Mouse (Mus musculus) forebrain, embryonic 10.5 days (tissue): ENCODE results near the gene Mapk8ip2. TPM values are rescaled to one million over a fixed set of nuclear protein-coding genes. Genes with fewer than 3 reads are reported as not detected.

Source experiments
- DNase-seq: peaks from one replicate; pipeline ENCODE4 v3.0.0-alpha.2; 2017; ENCODE audit warnings: low spot score; ENCODE audit errors: extremely low spot score
- H3K27ac ChIP-seq: fragments of 300-500 bp; sonication (generic); 2 replicates; pipeline ENCODE4 v1.5.1; 2016; ENCODE audit warnings: mild to moderate bottlenecking
- H3K27me3 ChIP-seq: fragments of 300-500 bp; sonication (generic); 2 replicates; pipeline ENCODE4 v1.6.1; 2016; ENCODE audit warnings: mild to moderate bottlenecking; ENCODE audit not compliant: poor library complexity, severe bottlenecking
- H3K36me3 ChIP-seq: fragments of 300-500 bp; sonication (generic); replicated peaks from 2 replicates; pipeline ENCODE4 v1.6.1; 2016; ENCODE audit warnings: mild to moderate bottlenecking, moderate library complexity
- H3K4me1 ChIP-seq: fragments of 300-500 bp; sonication (generic); 2 replicates; pipeline ENCODE4 v1.6.1; 2016
- H3K4me3 ChIP-seq: fragments of 300-500 bp; sonication (generic); 2 replicates; pipeline ENCODE4 v1.5.1; 2016; ENCODE audit warnings: mild to moderate bottlenecking, moderate library complexity
- H3K9me3 ChIP-seq: fragments of 300-500 bp; sonication (generic); 2 replicates; pipeline ENCODE4 v1.6.1; 2016; ENCODE audit warnings: mild to moderate bottlenecking, moderate library complexity
- WGBS: fragments of 180-500 bp; shearing (Covaris S2); methylation state at CpG from one replicate; pipeline ENCODE4 v1.1.7; 2016; 5-methylcytosine and 5-hydroxymethylcytosine counted together
- polyA plus RNA-seq: library from polyadenylated mRNA; unstranded; fragments of >200 nt; fragmentation: Nextera tagmentation; extraction: Ambion mirVana; gene quantifications from 2 replicates; pipeline ENCODE4 v1.2.1, GENCODE M21; 2016

Gene Mapk8ip2
- polyA plus RNA-seq, 1 experiment from 2014 or later, result 22.4 TPM

DNA sequence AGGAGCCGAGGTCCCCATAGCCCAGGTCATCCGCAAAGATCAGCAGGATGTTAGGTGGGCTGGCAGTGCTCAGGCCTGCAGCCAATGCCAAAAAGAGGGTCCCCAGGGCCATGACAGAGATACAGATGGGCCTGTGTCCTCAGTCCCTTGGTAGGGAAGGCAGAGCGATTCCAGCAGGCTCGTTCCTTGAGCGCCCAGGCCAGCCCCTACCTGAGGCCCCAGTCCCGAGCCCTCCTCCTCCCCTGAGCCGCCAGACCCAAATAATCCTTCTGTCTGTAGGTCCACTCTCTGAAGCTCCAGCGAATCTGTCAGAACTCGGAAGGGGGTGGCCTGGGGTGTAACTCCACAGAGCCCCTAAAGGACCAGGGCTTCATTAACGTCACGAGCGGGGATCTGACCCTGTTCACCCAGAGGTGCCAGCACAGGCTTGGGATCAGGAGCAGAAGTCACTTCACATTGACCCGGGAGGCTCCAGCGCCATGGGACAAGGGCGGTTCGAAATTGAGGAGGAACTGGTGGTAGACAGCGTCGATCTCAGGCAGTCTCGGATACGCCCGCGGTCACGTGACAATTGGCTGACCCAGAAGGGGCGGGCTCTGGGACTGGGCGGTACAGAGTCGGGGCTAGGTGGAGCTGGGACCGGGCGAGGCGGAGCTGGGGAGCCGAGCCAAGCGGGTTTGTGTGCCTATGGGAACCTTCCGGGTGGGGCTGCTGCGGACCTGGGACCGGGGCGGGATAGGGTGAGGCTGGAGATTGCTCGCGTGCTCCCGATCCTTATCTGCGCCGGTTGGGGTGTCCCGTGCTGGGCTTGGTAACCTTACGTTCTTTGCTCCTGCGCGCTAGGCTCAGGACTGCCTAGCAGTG lies 22.1 kb downstream of the Mapk8ip2 start:
- 10% methylated on average over 44 of the region's 44 CpGs for WGBS
- no peaks in the 10 kb centered on the region for H3K36me3 ChIP-seq
- peaks cover 40% of the 10 kb centered on the region for H3K4me1 ChIP-seq
- peak overlapping the region; percentile 86 for H3K27ac ChIP-seq
- H3K9me3 ChIP-seq, result no peaks in the 10 kb centered on the region
- H3K4me3 ChIP-seq, result peak overlapping the region; percentile 71
- H3K27me3 ChIP-seq, result peaks cover 16% of the 10 kb centered on the region
- DNase-seq, result peak; percentile 89

DNA sequence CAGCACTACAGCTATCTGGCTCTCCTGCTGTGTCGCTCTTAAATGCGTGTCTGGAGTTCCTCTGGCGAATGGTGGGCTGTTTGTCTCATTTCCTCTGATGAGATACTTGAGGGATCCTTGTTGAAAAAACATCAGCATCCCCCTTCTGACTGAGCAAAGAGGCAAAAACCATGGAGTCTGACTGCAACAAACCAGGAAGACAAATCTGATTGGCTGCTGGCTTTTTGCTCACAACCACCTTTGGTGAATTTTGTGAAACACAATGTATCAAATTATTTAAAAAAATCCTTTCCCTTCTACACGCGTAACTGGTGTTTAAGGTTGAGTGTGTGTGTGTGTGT lies 22.7 kb downstream of the Mapk8ip2 start:
- Histone ChIP-seq H3K27ac (peak overlapping the region; percentile 86), H3K36me3 (no peaks in the 10 kb centered on the region), H3K9me3 (no peaks in the 10 kb centered on the region), H3K4me1 (peaks cover 40% of the 10 kb centered on the region), H3K4me3 (peak overlapping the region; percentile 71), H3K27me3 (peaks cover 16% of the 10 kb centered on the region)
- no peak for DNase-seq
- WGBS, result 15% methylated on average over 5 of the region's 5 CpGs

DNA sequence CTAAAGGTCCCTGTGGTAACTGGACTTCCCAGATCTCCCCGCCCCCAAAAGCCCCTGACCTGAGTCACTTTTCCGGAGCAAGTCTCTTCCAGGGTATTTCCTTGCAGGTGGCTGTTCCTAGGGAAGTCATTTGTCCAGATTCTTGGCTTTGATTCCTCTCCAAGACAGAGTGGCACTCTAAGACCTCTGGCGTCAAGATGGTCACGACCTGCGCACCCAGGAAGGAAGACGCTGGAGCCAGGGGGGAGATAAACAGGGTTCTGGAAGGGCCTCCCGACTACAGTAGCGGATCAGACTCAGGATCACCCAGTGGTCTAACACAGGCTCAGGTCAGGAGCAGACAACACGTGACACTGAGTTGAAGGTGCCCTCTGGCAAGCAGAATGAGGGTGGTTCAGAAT lies 23.4 kb downstream of the Mapk8ip2 start, which contains the start of gene Arsa:
Gene Arsa, minus strand, starts transcription at position 335 of the 401 bp plus-strand sequence.
- H3K36me3 ChIP-seq, result no peaks in the 10 kb centered on the region
- peak within 1 kb of the TSS; percentile 71 for H3K4me3 ChIP-seq
- DNase-seq, result no peak
- 34% methylated on average over 9 of the region's 9 CpGs for WGBS
- H3K4me1 ChIP-seq, result peaks cover 40% of the 10 kb centered on the region
- no peaks in the 10 kb centered on the region for H3K9me3 ChIP-seq
- H3K27ac ChIP-seq, result peak within 1 kb of the TSS; percentile 86
- peaks cover 16% of the 10 kb centered on the region for H3K27me3 ChIP-seq

DNA sequence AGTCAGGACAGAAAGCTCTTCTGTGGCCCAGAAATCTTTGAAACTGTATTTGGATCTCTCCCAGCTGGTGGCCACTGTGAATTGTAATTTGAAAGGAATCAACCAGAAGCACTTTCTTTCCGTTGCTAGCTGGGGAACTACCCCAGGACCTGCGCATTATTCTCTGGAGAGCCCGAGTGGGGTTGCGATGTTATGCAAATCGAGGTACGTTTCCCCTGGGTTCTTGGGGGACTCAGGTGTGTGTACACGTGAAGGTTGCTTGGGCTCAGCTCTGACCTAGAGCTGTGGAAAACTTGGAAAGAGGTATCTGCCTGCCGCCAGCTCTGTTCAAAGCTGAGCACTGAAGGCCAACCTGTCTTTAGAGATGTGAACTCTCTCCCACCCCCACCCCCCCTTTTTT lies 24.1 kb downstream of the Mapk8ip2 start:
- WGBS, result 45% methylated on average over 8 of the region's 8 CpGs
- no peaks in the 10 kb centered on the region for H3K36me3 ChIP-seq

DNA sequence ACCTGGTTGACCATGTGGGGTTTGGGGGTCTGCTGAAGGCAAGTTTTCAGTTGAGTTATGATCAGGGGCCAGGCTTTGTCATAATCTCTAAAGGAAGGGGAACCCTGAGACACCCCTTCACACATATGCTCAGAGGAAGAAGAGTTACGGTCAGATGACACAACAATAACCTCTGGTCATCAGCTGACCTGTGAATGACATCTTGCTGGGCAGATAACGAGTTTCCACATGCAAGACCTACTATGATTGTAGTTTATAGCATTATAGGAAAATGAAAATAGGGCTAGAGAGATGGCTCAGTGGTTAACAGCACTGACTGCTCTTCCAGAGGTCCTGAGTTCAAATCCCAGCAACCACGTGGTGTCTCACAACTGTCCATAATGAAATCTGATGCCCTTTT lies 24.9 kb downstream of the Mapk8ip2 start:
- no peak for DNase-seq
- no peaks in the 10 kb centered on the region for H3K9me3 ChIP-seq
- WGBS, result 91% methylated on average over 3 of the region's 3 CpGs
- H3K4me1 ChIP-seq, result peaks cover 40% of the 10 kb centered on the region
- no peak overlapping the region for H3K4me3 ChIP-seq
- no peak overlapping the region for H3K27ac ChIP-seq
- no peaks in the 10 kb centered on the region for H3K36me3 ChIP-seq
- peaks cover 16% of the 10 kb centered on the region for H3K27me3 ChIP-seq

More for the DNA sequence above, 24.1 kb downstream of the Mapk8ip2 start:
- Histone ChIP-seq H3K4me3 (no peak overlapping the region), H3K9me3 (no peaks in the 10 kb centered on the region), H3K27me3 (peaks cover 16% of the 10 kb centered on the region), H3K4me1 (peaks cover 40% of the 10 kb centered on the region), H3K27ac (no peak overlapping the region)
- no peak for DNase-seq

DNA sequence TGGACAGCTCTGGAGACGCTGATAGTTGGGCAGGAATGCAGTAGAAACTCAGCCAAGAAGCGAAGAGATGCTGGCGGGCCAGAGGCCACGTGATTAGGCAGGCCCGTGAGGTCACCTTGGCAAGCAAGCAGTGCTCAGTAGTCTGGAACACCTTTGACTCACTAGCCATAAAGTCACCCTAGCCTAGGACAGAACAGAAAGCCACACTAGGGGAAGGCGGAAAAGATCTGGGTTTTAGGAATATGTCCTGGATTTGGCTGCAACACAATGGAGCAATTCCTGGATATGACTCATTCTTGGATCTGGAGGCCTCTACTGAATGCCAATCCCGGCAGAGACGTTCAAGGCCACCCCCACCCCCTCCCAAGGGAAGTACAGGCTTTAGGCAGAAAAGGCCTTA lies 26.9 kb downstream of the Mapk8ip2 start:
- Histone ChIP-seq H3K4me3 (no peak overlapping the region), H3K27me3 (peaks cover 16% of the 10 kb centered on the region), H3K9me3 (no peaks in the 10 kb centered on the region), H3K36me3 (no peaks in the 10 kb centered on the region), H3K4me1 (peaks cover 29% of the 10 kb centered on the region), H3K27ac (no peak overlapping the region)
- 83% methylated on average over 8 of the region's 8 CpGs for WGBS
- no peak for DNase-seq

DNA sequence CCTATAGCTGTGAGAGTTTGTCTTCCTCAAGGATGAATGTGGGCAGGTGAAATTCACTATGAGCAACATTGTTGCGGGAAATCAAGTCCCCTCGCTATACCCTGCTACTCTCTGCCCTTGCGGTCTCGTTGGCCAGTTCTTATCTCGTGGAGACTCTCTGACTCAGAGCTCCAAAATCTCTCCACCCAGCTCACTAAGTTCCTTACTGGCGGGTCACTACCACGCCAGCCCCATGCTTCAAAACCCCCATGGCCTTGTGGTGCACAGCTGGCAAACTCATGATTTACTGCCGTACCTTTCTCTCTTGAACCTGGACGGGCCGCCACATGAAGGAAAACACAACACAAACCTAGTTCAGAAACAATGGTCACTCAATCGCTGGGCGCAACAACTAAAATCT lies 34.5 kb downstream of the Mapk8ip2 start:
- no peak for DNase-seq
- Histone ChIP-seq H3K27ac (no peak overlapping the region), H3K9me3 (no peaks in the 10 kb centered on the region), H3K36me3 (no peaks in the 10 kb centered on the region), H3K4me3 (no peak overlapping the region), H3K4me1 (no peaks in the 10 kb centered on the region), H3K27me3 (no peaks in the 10 kb centered on the region)
- WGBS, result 83% methylated on average over 12 of the region's 12 CpGs

DNA sequence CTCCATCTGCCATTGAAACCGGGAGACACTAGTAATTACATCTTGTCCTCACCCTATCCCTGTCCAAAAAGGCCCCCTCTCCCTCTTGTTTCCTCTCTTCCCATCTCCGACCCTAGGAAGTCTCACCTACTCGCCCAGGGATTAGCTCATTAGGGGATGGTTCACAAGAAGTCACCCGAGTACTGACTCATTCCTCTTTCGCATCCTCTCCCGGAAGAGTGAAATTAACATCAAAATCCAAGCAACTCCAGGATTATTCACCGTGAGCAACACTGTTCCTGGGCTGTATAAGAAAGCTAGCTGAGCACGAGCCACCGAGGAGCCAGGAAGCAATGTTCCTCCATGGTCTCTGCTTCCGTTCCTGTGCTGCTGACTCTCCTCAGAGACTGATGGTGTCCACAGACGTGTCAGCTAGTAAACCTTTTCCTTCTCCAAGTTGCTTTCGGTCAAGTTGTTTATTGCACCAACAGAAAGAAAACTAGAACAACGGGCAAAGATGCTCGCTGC lies 35.0 kb downstream of the Mapk8ip2 start:
- DNase-seq, result no peak
- H3K9me3 ChIP-seq, result no peaks in the 10 kb centered on the region
- no peaks in the 10 kb centered on the region for H3K36me3 ChIP-seq
- H3K27me3 ChIP-seq, result no peaks in the 10 kb centered on the region
- H3K4me1 ChIP-seq, result no peaks in the 10 kb centered on the region
- H3K4me3 ChIP-seq, result no peak overlapping the region
- WGBS, result 60% methylated on average over 14 of the region's 14 CpGs
- no peak overlapping the region for H3K27ac ChIP-seq

DNA sequence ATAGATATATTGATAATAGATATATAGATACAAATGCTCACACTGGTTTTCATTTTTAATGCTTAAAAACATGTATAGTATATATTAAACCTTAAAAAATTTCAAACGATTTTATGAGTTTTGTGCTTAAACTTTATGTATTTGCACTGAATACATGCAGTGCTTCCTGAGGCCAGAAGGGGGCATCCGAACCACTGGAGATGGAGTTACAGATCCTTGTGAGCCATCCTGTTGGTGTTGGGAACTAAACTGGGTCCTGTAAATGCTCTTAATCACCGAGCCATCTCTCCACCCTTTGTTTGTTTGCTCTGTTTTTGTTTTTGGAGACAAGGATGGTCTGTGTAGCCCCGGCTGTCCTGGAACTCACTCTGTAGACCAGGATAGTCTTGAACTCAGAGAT lies 41.3 kb downstream of the Mapk8ip2 start:
- WGBS, result 82% methylated on average over 4 of the region's 4 CpGs

DNA sequence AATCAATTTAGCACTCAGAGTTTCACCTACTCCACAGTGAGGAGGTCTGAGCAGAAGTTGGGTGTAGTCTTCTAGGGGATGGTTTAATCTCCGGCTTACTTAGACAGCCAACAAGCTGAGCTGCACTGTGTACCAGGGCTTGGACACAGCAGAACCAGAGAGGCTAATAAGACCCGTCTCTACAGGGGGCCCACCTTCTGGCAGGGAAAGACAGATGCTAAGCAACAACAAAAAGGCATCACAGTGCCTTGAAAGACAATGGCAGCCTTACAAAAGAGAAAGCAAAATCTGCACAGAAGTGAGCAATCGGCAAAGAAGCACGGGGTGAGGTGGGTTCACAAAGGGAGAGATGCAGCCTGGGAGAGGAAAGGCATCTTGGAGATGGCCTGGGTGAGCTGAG lies 42.4 kb downstream of the Mapk8ip2 start:
- 26% methylated on average over 4 of the region's 4 CpGs for WGBS
- no peak overlapping the region for H3K4me3 ChIP-seq

More for the DNA sequence above, 41.3 kb downstream of the Mapk8ip2 start:
- Histone ChIP-seq H3K9me3 (0 out of 2 replicates have a peak, but pooled peaks cover 2% of the 10 kb centered on the region), H3K27me3 (peaks cover 48% of the 10 kb centered on the region), H3K27ac (no peak overlapping the region), H3K4me1 (peaks cover 41% of the 10 kb centered on the region), H3K4me3 (no peak overlapping the region), H3K36me3 (no peaks in the 10 kb centered on the region)
- DNase-seq, result no peak

DNA sequence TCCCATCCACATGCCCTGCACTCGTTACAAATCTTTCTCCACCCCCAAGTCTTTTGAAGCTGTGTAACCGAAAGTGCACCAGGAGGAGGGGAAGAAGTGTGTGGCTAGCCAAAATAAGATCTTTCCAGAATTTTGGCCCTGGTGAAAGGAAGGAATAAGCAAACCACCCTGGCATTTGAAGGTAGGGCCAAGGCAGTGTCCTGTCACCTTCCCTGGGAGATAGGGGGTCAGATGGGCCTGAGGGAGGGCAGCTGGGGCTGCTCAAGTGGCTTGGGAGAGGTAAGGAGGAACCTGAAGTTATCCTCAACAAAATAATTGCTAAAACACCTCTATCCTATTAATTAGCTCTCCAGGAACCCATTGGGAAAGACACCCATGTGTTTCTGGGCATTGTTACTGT lies 43.1 kb downstream of the Mapk8ip2 start:
- WGBS, result 26% methylated on average over 2 of the region's 2 CpGs
- H3K4me1 ChIP-seq, result peaks cover 51% of the 10 kb centered on the region
- H3K9me3 ChIP-seq, result 0 out of 2 replicates have a peak, but pooled peaks cover 2% of the 10 kb centered on the region
- no peak overlapping the region for H3K27ac ChIP-seq
- no peak overlapping the region for H3K4me3 ChIP-seq
- peaks cover 66% of the 10 kb centered on the region for H3K27me3 ChIP-seq
- no peaks in the 10 kb centered on the region for H3K36me3 ChIP-seq
- DNase-seq, result no peak

More for the DNA sequence above, 42.4 kb downstream of the Mapk8ip2 start:
- peaks cover 51% of the 10 kb centered on the region for H3K4me1 ChIP-seq
- H3K27ac ChIP-seq, result no peak overlapping the region
- no peak for DNase-seq
- peaks cover 59% of the 10 kb centered on the region for H3K27me3 ChIP-seq
- H3K9me3 ChIP-seq, result 0 out of 2 replicates have a peak, but pooled peaks cover 2% of the 10 kb centered on the region
- H3K36me3 ChIP-seq, result no peaks in the 10 kb centered on the region

DNA sequence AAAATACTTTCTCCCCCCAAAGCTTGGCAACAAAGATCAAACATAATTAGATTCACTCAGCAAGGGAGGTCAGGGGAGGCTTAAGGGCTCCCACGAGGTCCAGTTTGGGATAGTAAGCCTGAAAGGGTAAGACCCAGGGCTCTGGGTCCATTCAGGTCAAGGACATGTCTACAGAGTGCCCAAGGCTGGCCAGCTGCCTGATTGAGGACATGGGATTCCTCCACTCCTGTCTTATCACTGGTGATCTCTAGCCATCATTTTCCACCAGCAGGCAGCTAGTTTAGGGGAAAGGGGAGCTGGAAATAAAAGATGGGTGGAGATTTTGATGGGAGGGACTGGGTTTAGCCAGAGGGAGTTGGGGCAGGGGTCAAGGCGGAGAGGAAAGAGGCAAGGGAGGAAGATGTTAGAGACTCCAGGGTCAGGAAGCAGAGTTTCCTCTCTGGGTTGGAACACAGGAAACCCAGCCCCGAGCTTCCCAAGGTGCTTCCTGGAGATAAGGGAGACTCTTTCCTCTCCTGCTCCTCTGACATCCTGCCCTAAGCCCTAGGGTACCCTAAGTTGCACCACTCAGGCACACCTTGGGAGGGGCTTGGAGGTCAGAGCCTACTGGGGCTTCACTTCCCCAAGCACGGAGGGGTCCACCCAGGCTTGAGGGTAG lies 43.8 kb downstream of the Mapk8ip2 start:
- H3K27me3 ChIP-seq, result peaks cover 73% of the 10 kb centered on the region
- H3K9me3 ChIP-seq, result 0 out of 2 replicates have a peak, but pooled peaks cover 2% of the 10 kb centered on the region
- H3K36me3 ChIP-seq, result no peaks in the 10 kb centered on the region
- H3K4me1 ChIP-seq, result peaks cover 51% of the 10 kb centered on the region
- no peak for DNase-seq
- 24% methylated on average over 4 of the region's 4 CpGs for WGBS
- peak overlapping the region; percentile 88 for H3K27ac ChIP-seq
- peak overlapping the region; percentile 77; the same call in 1 of the 2 replicates for H3K4me3 ChIP-seq
